Mouse (Mus musculus): ENCODE results near the gene Setdb2. TPM values are rescaled to one million over a fixed set of nuclear protein-coding genes. Genes with fewer than 3 reads are reported as not detected.
"Not testable (repeated sequence)": the region's sequence is repeated elsewhere in the genome, so short reads cannot be mapped to it uniquely, and the experiment has no call there.

Setdb2 gene
- total and polyA plus RNA-seq, 2 experiments from 2014 or later: 4.2 to 5.6 TPM

DNA sequence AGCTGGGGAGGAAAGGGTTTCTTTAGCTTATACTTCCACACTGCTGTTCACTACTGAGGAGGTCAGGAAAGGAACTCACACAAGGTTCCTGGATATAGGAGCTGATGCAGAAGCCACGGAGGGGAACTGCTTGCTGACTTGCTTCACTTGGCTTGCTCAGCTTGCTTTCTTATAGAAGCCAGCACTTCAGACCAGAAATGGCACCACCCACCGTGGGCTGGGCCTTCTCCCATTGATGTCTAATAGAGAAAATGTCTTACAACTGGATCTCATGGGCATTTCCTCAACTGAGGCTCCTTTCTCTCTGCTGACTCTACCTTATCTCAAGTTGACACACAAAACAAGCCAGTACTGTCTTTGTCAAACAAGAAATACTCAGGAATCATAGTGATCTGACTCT is 6.8 kb downstream of the Setdb2 start:
- no peaks in the 10 kb centered on the region for H3K4me1 ChIP-seq (ENCODE audit: insufficient read depth, low read length)
- no peaks in the 10 kb centered on the region for H3K36me3 ChIP-seq (ENCODE audit: insufficient read depth, low read length)
- no peak overlapping the region for H3K27ac ChIP-seq
- no peak overlapping the region for H3K4me3 ChIP-seq (ENCODE audit: low read length)
- 62% methylated on average over 2 of the region's 2 CpGs for WGBS
- H3K27me3 ChIP-seq (ENCODE audit: insufficient read depth, low read length): no peaks in the 10 kb centered on the region
- no peak overlapping the region for H3K9ac ChIP-seq (replicated peaks; ENCODE audit: low read length)
- DNase-seq (ENCODE audit: low spot score): no peak
- TF ChIP-seq CTCF (IDR thresholded peaks at IDR 0.05; ENCODE audit: low read depth): no peak
- H3K4me2 ChIP-seq (ENCODE audit: low read depth, low read length): no peak overlapping the region
- no peak for ATAC-seq
- no peaks in the 10 kb centered on the region for H3K9me3 ChIP-seq (ENCODE audit: low read length)

DNA sequence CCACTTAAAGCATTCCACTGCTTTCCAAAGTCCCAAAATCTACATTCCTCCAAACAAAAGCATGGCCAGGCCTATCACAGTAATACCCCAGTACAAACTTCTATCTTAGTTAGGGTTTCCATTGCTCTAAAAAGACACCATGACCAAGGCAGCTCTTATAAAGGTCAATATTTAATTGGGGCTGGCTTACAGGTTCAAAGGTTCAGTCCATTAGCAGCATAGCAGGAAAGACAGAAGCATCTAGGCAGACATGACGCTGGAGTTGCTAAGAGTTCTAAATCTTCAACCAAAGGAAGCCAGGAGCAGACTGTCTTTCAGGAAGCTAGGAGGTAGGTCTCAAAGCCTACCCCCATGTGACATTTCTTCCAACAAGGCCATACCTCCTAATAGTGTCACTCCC is 10.1 kb downstream of the Setdb2 start:
- Histone ChIP-seq H3K4me3 (ENCODE audit: low read length) (no peak overlapping the region), H3K4me2 (ENCODE audit: low read depth, low read length) (no peak overlapping the region), H3K4me1 (ENCODE audit: insufficient read depth, low read length) (no peaks in the 10 kb centered on the region), H3K9ac (replicated peaks; ENCODE audit: low read length) (no peak overlapping the region), H3K9me3 (ENCODE audit: low read length) (no peaks in the 10 kb centered on the region), H3K27ac (no peak overlapping the region), H3K27me3 (ENCODE audit: insufficient read depth, low read length) (no peaks in the 10 kb centered on the region), H3K36me3 (ENCODE audit: insufficient read depth, low read length) (no peaks in the 10 kb centered on the region)
- DNase-seq (ENCODE audit: low spot score) (no peak), ATAC-seq (no peak)
- TF ChIP-seq CTCF (IDR thresholded peaks at IDR 0.05; ENCODE audit: low read depth): no peak
- 89% methylated on average over 1 of the region's 1 CpGs for WGBS

DNA sequence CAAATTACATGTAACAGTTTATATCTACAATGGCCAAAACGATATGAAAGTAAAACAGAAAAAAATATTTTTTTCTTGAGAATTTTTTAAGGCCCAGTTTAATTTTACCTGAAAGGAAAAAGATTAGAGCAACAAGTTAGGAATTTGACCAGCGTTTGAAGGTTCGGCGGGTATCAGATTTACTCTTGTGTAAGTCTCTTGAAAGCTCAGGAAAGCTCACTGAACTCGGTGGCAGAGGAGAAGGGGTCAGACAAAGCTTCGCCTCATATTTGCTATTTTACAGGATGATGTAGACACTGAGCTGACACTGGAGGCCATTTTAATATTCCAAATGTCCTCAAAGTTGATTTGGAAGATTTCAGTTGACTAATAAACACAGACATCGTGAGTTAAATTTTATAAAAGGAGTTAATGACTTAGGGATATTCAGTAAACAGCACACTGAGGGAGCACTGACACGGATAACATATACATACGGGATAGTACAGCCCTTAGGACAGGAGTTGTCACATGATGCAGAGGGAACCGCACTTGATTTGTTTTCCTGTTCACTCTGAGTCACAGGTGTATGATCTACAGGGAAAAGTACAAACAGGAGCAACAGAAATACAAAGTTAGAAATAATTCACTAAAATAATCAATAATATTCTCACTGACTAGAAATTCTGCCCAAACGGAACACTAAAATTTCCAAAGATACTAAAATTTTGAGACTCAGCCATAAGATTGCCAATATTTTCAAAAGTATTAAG is 17.6 kb downstream of the Setdb2 start:
- Histone ChIP-seq H3K4me3 (ENCODE audit: low read length) (no peak overlapping the region), H3K27ac (no peak overlapping the region)
- TF ChIP-seq CTCF (IDR thresholded peaks at IDR 0.05; ENCODE audit: low read depth): no peak

DNA sequence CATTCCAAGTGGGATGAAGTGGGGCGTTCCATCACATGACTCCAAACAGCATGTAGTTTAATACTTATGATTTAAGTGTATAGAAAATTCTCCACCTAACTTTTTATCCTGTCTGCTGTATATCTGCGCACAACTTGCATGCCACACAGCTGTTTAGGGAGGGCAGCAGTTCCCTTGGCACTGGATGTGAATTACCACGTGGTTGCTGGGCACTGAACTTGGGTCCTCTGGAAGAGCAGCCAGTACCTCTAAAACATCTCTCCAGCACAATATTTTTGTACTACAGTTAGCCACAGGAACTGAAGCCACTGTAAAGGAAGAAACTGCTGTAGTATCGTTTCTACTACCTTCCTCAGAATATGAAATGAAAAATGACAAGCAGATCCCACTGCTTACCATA is 22.5 kb downstream of the Setdb2 start:
- TF ChIP-seq CTCF (IDR thresholded peaks at IDR 0.05; ENCODE audit: low read depth): no peak
- WGBS: 89% methylated on average over 4 of the region's 4 CpGs
- H3K4me3 ChIP-seq (ENCODE audit: low read length): no peak overlapping the region
- H3K4me2 ChIP-seq (ENCODE audit: low read depth, low read length): no peak overlapping the region
- H3K4me1 ChIP-seq (ENCODE audit: insufficient read depth, low read length): no peaks in the 10 kb centered on the region
- H3K36me3 ChIP-seq (ENCODE audit: insufficient read depth, low read length): no peaks in the 10 kb centered on the region
- H3K9ac ChIP-seq (replicated peaks; ENCODE audit: low read length): no peak overlapping the region
- DNase-seq (ENCODE audit: low spot score) (no peak), ATAC-seq (no peak)
- H3K27ac ChIP-seq: no peak overlapping the region
- H3K27me3 ChIP-seq (ENCODE audit: insufficient read depth, low read length): no peaks in the 10 kb centered on the region
- H3K9me3 ChIP-seq (ENCODE audit: low read length): no peaks in the 10 kb centered on the region

More for the DNA sequence above, 17.6 kb downstream of the Setdb2 start:
- Histone ChIP-seq H3K4me1 (ENCODE audit: insufficient read depth, low read length) (no peaks in the 10 kb centered on the region), H3K27me3 (ENCODE audit: insufficient read depth, low read length) (no peaks in the 10 kb centered on the region), H3K36me3 (ENCODE audit: insufficient read depth, low read length) (no peaks in the 10 kb centered on the region), H3K4me2 (ENCODE audit: low read depth, low read length) (no peak overlapping the region), H3K9ac (replicated peaks; ENCODE audit: low read length) (no peak overlapping the region), H3K9me3 (ENCODE audit: low read length) (no peaks in the 10 kb centered on the region)
- DNase-seq (ENCODE audit: low spot score): no peak
- 88% methylated on average over 11 of the region's 11 CpGs for WGBS
- ATAC-seq: no peak

DNA sequence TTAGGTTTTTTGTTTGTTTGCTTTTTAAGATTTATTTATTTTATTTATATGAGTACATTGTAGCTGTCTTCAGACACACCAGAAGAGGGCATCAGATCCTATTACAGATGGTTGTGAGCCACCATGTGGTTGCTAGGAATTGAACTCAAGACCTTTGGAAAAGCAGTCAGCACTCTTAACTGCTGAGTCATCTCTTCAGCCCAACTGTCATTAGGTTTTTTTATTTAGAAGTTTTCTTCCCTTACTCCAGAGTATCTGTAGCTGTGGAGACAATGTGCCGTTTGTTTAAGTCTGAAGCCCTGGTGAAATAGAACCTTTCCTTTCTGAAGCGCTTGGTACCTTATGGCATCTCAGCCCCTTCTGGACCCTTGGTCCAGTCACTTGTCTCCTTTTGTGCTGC is 25.7 kb downstream of the Setdb2 start:
- H3K36me3 ChIP-seq (ENCODE audit: insufficient read depth, low read length); ATAC-seq; H3K27ac ChIP-seq; H3K4me2 ChIP-seq (ENCODE audit: low read depth, low read length); H3K4me3 ChIP-seq (ENCODE audit: low read length); H3K27me3 ChIP-seq (ENCODE audit: insufficient read depth, low read length); H3K9ac ChIP-seq (replicated peaks; ENCODE audit: low read length); H3K9me3 ChIP-seq (ENCODE audit: low read length); DNase-seq (ENCODE audit: low spot score); H3K4me1 ChIP-seq (ENCODE audit: insufficient read depth, low read length): not testable (repeated sequence)
- 97% methylated on average over 2 of the region's 2 CpGs for WGBS

DNA sequence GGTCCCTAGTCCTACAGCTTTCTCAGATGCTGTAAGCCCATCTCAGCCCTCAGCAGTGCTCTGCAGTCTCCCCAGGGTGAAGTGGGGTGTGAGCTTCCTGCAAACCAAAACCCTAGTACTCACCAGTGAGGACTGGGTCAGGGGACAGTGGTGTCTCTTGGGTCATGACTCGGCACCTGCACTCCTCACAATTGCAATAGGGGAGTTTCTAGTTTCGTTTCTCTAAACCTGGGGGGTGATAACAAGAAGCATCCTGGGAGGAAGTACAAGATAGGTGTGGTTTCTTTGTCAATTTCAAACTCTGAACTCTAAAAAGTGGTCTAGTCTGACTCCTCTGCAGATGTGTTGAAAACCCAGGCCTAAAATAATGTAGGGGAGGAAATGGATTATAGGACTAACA is 43.7 kb downstream of the Setdb2 start:
- Histone ChIP-seq H3K4me3 (ENCODE audit: low read length) (no peak overlapping the region), H3K4me2 (ENCODE audit: low read depth, low read length) (no peak overlapping the region), H3K4me1 (ENCODE audit: insufficient read depth, low read length) (no peaks in the 10 kb centered on the region), H3K27me3 (ENCODE audit: insufficient read depth, low read length) (no peaks in the 10 kb centered on the region), H3K9me3 (ENCODE audit: low read length) (no peaks in the 10 kb centered on the region), H3K9ac (replicated peaks; ENCODE audit: low read length) (no peak overlapping the region), H3K36me3 (ENCODE audit: insufficient read depth, low read length) (no peaks in the 10 kb centered on the region), H3K27ac (no peak overlapping the region)
- no peak for TF ChIP-seq CTCF (IDR thresholded peaks at IDR 0.05; ENCODE audit: low read depth)
- 72% methylated on average over 2 of the region's 2 CpGs for WGBS
- DNase-seq (ENCODE audit: low spot score): no peak
- no peak for ATAC-seq

DNA sequence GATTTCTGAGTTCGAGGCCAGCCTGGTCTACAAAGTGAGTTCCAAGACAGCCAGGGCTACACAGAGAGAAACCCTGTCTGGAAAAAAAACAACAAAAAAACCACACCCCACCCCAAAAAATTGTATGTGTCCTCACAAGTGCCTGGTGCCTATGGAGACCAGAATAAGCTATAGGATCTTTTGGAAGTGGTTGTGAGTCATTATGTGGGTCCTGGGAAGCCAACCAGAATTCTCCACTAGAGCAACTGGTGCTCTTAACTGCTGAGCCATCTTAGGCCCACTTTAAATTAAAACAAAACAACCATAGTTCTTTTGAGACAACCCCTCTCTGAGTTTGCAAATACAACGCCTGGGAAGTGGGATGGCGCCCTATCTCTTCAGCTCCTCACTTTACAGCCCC is 45.4 kb downstream of the Setdb2 start, which contains the start of gene Phf11c:
Gene Phf11c, minus strand, starts transcription at position 101 of the 400 bp plus-strand sequence.
- H3K9ac ChIP-seq (replicated peaks; ENCODE audit: low read length): no peak within 1 kb of the TSS
- 91% methylated on average over 3 of the region's 3 CpGs for WGBS
- DNase-seq (ENCODE audit: low spot score) (no peak), ATAC-seq (no peak)
- no peak within 1 kb of the TSS for H3K4me3 ChIP-seq (ENCODE audit: low read length)
- H3K9me3 ChIP-seq (ENCODE audit: low read length): no peaks in the 10 kb centered on the region
- H3K27ac ChIP-seq: no peak within 1 kb of the TSS
- no peaks in the 10 kb centered on the region for H3K4me1 ChIP-seq (ENCODE audit: insufficient read depth, low read length)
- no peaks in the 10 kb centered on the region for H3K36me3 ChIP-seq (ENCODE audit: insufficient read depth, low read length)
- no peak within 1 kb of the TSS for H3K4me2 ChIP-seq (ENCODE audit: low read depth, low read length)
- TF ChIP-seq CTCF (IDR thresholded peaks at IDR 0.05; ENCODE audit: low read depth): no peak
- H3K27me3 ChIP-seq (ENCODE audit: insufficient read depth, low read length): no peaks in the 10 kb centered on the region
